Comparison of ENCODE assay signal across 22 mouse cellular contexts in the genomic region with DNA sequence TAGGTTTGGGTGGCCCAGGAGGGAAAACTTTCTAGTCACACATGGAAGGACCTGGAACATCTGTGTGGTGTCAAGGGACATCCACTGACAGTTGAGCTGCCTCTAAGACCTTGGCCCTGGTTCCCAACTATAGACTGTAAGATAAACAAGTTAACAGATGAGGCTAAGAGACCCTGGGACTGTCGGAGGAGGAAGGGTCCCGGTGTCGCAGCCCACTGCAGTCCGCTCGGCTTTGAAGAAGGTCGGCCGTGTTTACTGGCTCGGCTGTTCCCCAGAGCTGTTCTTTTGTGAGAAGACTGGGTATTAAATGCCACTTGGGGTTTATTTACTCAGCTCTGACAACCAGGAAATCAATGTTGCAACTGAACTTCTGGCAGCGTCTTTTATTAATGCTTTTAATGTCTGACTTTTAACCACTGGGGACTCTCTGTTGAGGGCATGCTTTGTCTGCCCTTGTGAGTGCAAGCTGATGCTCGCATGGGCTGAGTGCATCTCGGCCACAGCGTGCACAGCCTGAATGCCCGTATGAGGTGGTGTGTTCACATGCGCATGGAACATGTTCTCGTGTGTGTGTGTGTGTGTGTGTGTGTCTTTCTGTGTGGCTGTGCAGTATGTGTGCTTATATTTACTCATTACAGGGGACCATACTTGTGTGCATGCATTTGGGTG.
DNase-seq lines count a peak whose midpoint lies in the region; ATAC-seq and TF ChIP-seq lines count a peak whose summit lies in the region.
"Had no signal": no experiment of that assay in that cellular context is flagged by ENCODE, and none has a peak within 500 bp of the region (broad histone marks: within the 10 kb centered on the region; RNA-seq: fewer than 3 reads in every experiment).

No protein-coding gene starts in this region.

- no peak for TF ChIP-seq CTCF in lung, postnatal 0 days (IDR thresholded peaks at IDR 0.05)
- TF ChIP-seq CTCF in midbrain, postnatal 0 days (IDR thresholded peaks at IDR 0.05): no peak

- H3K36me3 ChIP-seq in hindbrain, embryonic 12.5 days: no peaks in the 10 kb centered on the region
- no peaks in the 10 kb centered on the region for H3K36me3 ChIP-seq in hindbrain, embryonic 14.5 days (replicated peaks; ENCODE audit: control insufficient read depth, insufficient read depth)
- no peaks in the 10 kb centered on the region for H3K36me3 ChIP-seq in lung, postnatal 0 days (ENCODE audit: insufficient read depth, low read length)
- no peaks in the 10 kb centered on the region for H3K36me3 ChIP-seq in midbrain, embryonic 13.5 days
- H3K36me3 ChIP-seq in midbrain, postnatal 0 days (ENCODE audit: insufficient read depth, low read length): no peaks in the 10 kb centered on the region
- H3K36me3 ChIP-seq: embryonic facial prominence, embryonic 15.5 days; forebrain, embryonic 10.5 days; heart, embryonic 12.5 days; hindbrain, embryonic 10.5 days had no signal

- DNase-seq in hindbrain, embryonic 14.5 days (ENCODE audit: low spot score): no peak
- DNase-seq in lung, postnatal 0 days (ENCODE audit: low spot score): peak; percentile 42
- no peak for DNase-seq in lung, postnatal 14 days
- DNase-seq in midbrain, postnatal 0 days (ENCODE audit: low spot score): no peak
- no peak for DNase-seq in ovary, adult 18-20 months (ENCODE audit: low spot score)
- DNase-seq: adrenal gland, postnatal 14 days; cerebellum, adult 18-20 months; cerebellum, adult 9-11 months; cerebellum, postnatal 36 days; gastrocnemius, adult 2 months; gastrocnemius, postnatal 25 days had no signal

- no peak for TF ChIP-seq EP300 in lung, postnatal 0 days (IDR thresholded peaks at IDR 0.05)

- no peaks in the 10 kb centered on the region for H3K4me1 ChIP-seq in hindbrain, embryonic 12.5 days
- no peaks in the 10 kb centered on the region; the same call in 1 of the 2 replicates for H3K4me1 ChIP-seq in hindbrain, embryonic 14.5 days (replicated peaks; ENCODE audit: control insufficient read depth, insufficient read depth, low read length)
- no peaks in the 10 kb centered on the region for H3K4me1 ChIP-seq in lung, postnatal 0 days (ENCODE audit: insufficient read depth, low read depth, low read length)
- peaks cover 13% of the 10 kb centered on the region; the same call in 1 of the 2 replicates for H3K4me1 ChIP-seq in midbrain, embryonic 13.5 days (replicated peaks)
- H3K4me1 ChIP-seq in midbrain, postnatal 0 days (ENCODE audit: insufficient read depth, low read length): no peaks in the 10 kb centered on the region
- H3K4me1 ChIP-seq: embryonic facial prominence, embryonic 15.5 days; heart, embryonic 12.5 days had no signal

- no peak overlapping the region for H3K9ac ChIP-seq in hindbrain, embryonic 12.5 days
- H3K9ac ChIP-seq in hindbrain, embryonic 14.5 days: no peak overlapping the region
- H3K9ac ChIP-seq in lung, postnatal 0 days (replicated peaks; ENCODE audit: low read depth): no peak overlapping the region
- H3K9ac ChIP-seq in midbrain, embryonic 13.5 days (replicated peaks): no peak overlapping the region
- H3K9ac ChIP-seq in midbrain, postnatal 0 days (replicated peaks; ENCODE audit: low read length, poor library complexity, severe bottlenecking): no peak overlapping the region
- H3K9ac ChIP-seq: embryonic facial prominence, embryonic 15.5 days; heart, embryonic 12.5 days had no signal

- ATAC-seq in hindbrain, embryonic 12.5 days (ENCODE audit: low FRiP score): peak; percentile 50; the same call in 1 of the 2 replicates
- ATAC-seq in hindbrain, embryonic 14.5 days (ENCODE audit: low FRiP score): no peak
- ATAC-seq in lung, postnatal 0 days: 0 out of 2 replicates have a peak, but pooled peaks have one; percentile 11
- peak; percentile 67 for ATAC-seq in midbrain, embryonic 13.5 days
- no peak for ATAC-seq in midbrain, postnatal 0 days (ENCODE audit: low FRiP score)
- ATAC-seq: activated CD4-positive, CD25-positive, alpha-beta regulatory T cell, adult 4 months; forebrain, embryonic 14.5 days; Patski had no signal

- 0 out of 2 replicates have a peak, but pooled peaks cover 6% of the 10 kb centered on the region for H3K9me3 ChIP-seq in hindbrain, embryonic 12.5 days (replicated peaks)
- H3K9me3 ChIP-seq in hindbrain, embryonic 14.5 days (ENCODE audit: control insufficient read depth, low read length): peaks cover 4% of the 10 kb centered on the region; the same call in 1 of the 2 replicates
- no peaks in the 10 kb centered on the region for H3K9me3 ChIP-seq in lung, postnatal 0 days (ENCODE audit: low read length)
- H3K9me3 ChIP-seq in midbrain, embryonic 13.5 days: no peaks in the 10 kb centered on the region; the same call in 1 of the 2 replicates
- H3K9me3 ChIP-seq in midbrain, postnatal 0 days (ENCODE audit: low read length): no peaks in the 10 kb centered on the region; the same call in 1 of the 2 replicates
- H3K9me3 ChIP-seq: embryonic facial prominence, embryonic 15.5 days had no signal

- 53% methylated on average over 15 of the region's 15 CpGs for WGBS in hindbrain, embryonic 12.5 days
- WGBS in hindbrain, embryonic 14.5 days: 48% methylated on average over 15 of the region's 15 CpGs
- WGBS in lung, postnatal 0 days: 38% methylated on average over 15 of the region's 15 CpGs
- 43% methylated on average over 15 of the region's 15 CpGs for WGBS in midbrain, embryonic 13.5 days
- WGBS in midbrain, postnatal 0 days: 32% methylated on average over 15 of the region's 15 CpGs

- no peak overlapping the region for H3K4me3 ChIP-seq in hindbrain, embryonic 12.5 days
- no peak overlapping the region for H3K4me3 ChIP-seq in hindbrain, embryonic 14.5 days (replicated peaks; ENCODE audit: low read length)
- no peak overlapping the region for H3K4me3 ChIP-seq in lung, postnatal 0 days (ENCODE audit: low read depth, low read length)
- H3K4me3 ChIP-seq in midbrain, embryonic 13.5 days (replicated peaks): no peak overlapping the region
- no peak overlapping the region for H3K4me3 ChIP-seq in midbrain, postnatal 0 days (ENCODE audit: low read depth, low read length)
- H3K4me3 ChIP-seq: embryonic facial prominence, embryonic 15.5 days; erythroblast, embryonic 14.5 days; forebrain, embryonic 10.5 days; gastrocnemius, adult 2 months; heart, embryonic 12.5 days; hindbrain, embryonic 10.5 days had no signal

- H3K27ac ChIP-seq in hindbrain, embryonic 12.5 days: no peak overlapping the region
- H3K27ac ChIP-seq in hindbrain, embryonic 14.5 days: no peak overlapping the region
- H3K27ac ChIP-seq in lung, postnatal 0 days (ENCODE audit: low read length): no peak overlapping the region
- no peak overlapping the region for H3K27ac ChIP-seq in midbrain, embryonic 13.5 days
- no peak overlapping the region for H3K27ac ChIP-seq in midbrain, postnatal 0 days (ENCODE audit: low read depth, low read length)
- H3K27ac ChIP-seq: embryonic facial prominence, embryonic 15.5 days; forebrain, embryonic 10.5 days; gastrocnemius, adult 2 months; hindbrain, embryonic 10.5 days had no signal

- H3K27me3 ChIP-seq in hindbrain, embryonic 12.5 days: no peaks in the 10 kb centered on the region
- H3K27me3 ChIP-seq in hindbrain, embryonic 14.5 days (ENCODE audit: control insufficient read depth, insufficient read depth, low read length): no peaks in the 10 kb centered on the region
- H3K27me3 ChIP-seq in lung, postnatal 0 days (replicated peaks; ENCODE audit: insufficient read depth, low read length): no peaks in the 10 kb centered on the region
- H3K27me3 ChIP-seq in midbrain, embryonic 13.5 days: no peaks in the 10 kb centered on the region
- no peaks in the 10 kb centered on the region for H3K27me3 ChIP-seq in midbrain, postnatal 0 days (ENCODE audit: insufficient read depth, low read length)
- H3K27me3 ChIP-seq: CH12.LX; embryonic facial prominence, embryonic 15.5 days; heart, embryonic 12.5 days; Patski had no signal

- H3K4me2 ChIP-seq in hindbrain, embryonic 12.5 days (replicated peaks): no peak overlapping the region
- no peak overlapping the region for H3K4me2 ChIP-seq in hindbrain, embryonic 14.5 days (replicated peaks)
- H3K4me2 ChIP-seq in lung, postnatal 0 days (replicated peaks; ENCODE audit: low read depth, low read length): no peak overlapping the region
- H3K4me2 ChIP-seq in midbrain, embryonic 13.5 days (replicated peaks): no peak overlapping the region
- H3K4me2 ChIP-seq in midbrain, postnatal 0 days (ENCODE audit: low read depth, low read length, poor library complexity, severe bottlenecking): no peak overlapping the region
- H3K4me2 ChIP-seq: embryonic facial prominence, embryonic 15.5 days; heart, embryonic 12.5 days had no signal

Comparison
In these comparisons a context has a peak if more than half of its experiments do, and no peak if none do; other contexts are left out.
1. ATAC-seq: peak in hindbrain, embryonic 12.5 days (single experiment), lung, postnatal 0 days (single experiment) and midbrain, embryonic 13.5 days (single experiment); none in hindbrain, embryonic 14.5 days (single experiment) and midbrain, postnatal 0 days (single experiment).